Mouse (Mus musculus): ENCODE results near the gene Hist1h2bb.

DNA sequence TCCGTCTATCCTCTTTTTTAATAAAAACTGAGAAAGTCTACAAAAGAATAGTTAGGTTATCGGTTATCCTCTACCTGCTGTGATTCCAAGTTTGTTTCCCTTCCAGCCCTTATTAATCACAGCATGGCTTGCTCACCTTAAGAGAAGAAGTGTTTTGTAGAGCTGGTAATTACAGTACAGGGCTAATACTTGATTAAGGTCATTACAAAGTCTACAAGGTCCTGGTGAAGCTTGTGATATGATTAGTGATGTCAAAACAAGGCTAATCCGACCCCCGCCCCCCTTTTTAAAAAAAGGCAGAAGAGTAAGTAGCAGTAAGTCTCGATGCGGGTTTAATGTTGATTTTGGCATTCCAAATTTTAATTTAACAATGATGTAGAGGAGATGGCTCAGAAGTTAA lies 47.5 kb upstream of the Hist1h2bb start:
- no peak for TF ChIP-seq GATA1 (IDR thresholded peaks at IDR 0.05; ENCODE audit: low read length)
- TF ChIP-seq TAL1 (IDR thresholded peaks at IDR 0.05; ENCODE audit: low read length): no peak

Measured in erythroblast, embryonic 14.5 days (primary cell).